Mouse (Mus musculus): ENCODE measurements around the gene Elob. TPM values are rescaled to one million over a fixed set of nuclear protein-coding genes. Genes with fewer than 3 reads are reported as not detected.

Gene Elob
- polyA plus RNA-seq (2016; fragmentation: Nextera tagmentation; extraction: Ambion mirVana): 1,075 and 1,103 TPM in 2 replicates

DNA sequence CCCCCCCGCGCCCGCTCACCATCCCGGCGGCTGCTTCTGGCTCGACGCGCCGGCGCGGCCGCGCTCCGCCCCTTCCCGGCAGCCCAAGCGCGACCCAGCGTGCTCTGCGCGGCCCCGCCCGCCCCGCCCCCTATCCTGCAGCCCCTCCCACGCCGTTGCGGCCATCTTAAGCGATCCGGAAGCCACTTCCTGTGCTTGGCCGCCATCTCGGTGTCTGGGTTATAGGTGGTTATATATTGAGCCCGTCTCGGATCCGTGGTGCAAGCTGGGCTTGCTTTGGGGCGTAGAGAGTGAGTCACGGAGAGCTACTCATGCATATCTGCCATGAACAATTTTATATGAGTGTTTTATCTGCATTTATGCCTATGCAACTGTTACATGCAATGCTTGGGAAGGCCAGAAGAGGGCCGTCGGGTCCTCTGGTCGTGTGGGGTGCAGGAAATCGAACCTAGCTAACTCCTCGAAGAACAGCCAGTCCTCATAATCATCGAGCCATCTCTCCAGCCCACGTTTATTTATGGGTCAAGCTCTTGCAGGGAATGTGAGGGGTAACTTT, at the start of gene Elob:
TSS of gene Elob (minus strand) at position 73 of the 556 bp plus-strand sequence.
- H3K36me3 ChIP-seq (replicated peaks): peaks cover 34% of the 10 kb centered on the region
- WGBS: 2% methylated on average over 33 of the region's 42 CpGs

DNA sequence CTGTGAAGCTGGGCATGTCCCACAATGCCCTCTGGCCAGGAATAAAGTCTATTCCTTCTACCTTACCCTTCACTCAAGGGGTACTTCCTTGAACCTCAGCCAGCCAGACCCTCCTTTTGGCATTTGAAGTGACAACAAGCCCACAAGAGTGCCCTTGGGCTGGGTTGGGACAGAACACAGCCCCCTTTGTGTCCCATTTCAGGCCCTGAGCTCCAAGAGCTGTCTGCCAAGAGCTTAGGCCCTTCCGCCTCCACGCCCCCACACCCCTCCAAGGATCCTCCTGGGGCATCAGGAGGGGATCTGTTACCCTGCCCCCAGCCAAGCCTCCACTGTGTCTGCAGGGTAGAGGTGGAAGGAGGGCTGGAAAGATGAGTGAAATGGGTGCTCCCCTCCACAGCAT, 48.2 kb upstream of the Elob start:
- Histone ChIP-seq H3K9me3 (no peaks in the 10 kb centered on the region), H3K27ac (replicated peaks) (no peak overlapping the region), H3K27me3 (replicated peaks; ENCODE audit: low read depth, poor library complexity, severe bottlenecking) (no peaks in the 10 kb centered on the region), H3K4me1 (no peaks in the 10 kb centered on the region), H3K36me3 (replicated peaks) (no peaks in the 10 kb centered on the region), H3K4me3 (no peak overlapping the region)
- DNase-seq (ENCODE audit: low spot score): no peak
- WGBS: 80% methylated on average over 2 of the region's 2 CpGs

More for the DNA sequence above, at the start of gene Elob:
- peak within 1 kb of the TSS; percentile 92 for H3K27ac ChIP-seq (replicated peaks)
- H3K27me3 ChIP-seq (replicated peaks; ENCODE audit: low read depth, poor library complexity, severe bottlenecking): peaks cover 27% of the 10 kb centered on the region
- no peaks in the 10 kb centered on the region for H3K9me3 ChIP-seq
- DNase-seq (ENCODE audit: low spot score): peak; percentile 94
- peaks cover 22% of the 10 kb centered on the region for H3K4me1 ChIP-seq
- peak within 1 kb of the TSS; percentile 83 for H3K4me3 ChIP-seq

DNA sequence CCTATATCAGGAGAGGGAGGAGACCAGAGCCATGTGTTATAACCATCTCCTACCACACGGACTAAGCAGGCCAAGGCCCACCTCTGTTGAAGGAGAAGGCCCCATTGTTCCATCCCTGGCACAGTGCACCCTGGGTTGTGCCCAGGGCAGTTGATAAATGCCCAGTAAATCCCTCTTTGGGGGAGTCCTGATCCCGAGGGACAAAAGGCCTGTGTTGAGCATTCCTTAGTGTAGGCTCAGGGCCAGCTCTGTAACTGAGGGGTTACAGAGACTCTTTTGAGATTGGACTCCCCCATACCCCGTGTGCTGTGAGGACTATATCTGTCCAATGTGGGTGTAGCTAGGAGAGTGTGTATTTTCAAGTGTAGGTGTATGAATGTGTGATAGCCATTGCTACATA, 47.8 kb upstream of the Elob start:
- Histone ChIP-seq H3K4me1 (no peaks in the 10 kb centered on the region), H3K9me3 (no peaks in the 10 kb centered on the region), H3K27ac (replicated peaks) (no peak overlapping the region), H3K27me3 (replicated peaks; ENCODE audit: low read depth, poor library complexity, severe bottlenecking) (no peaks in the 10 kb centered on the region), H3K36me3 (replicated peaks) (no peaks in the 10 kb centered on the region), H3K4me3 (no peak overlapping the region)
- WGBS: 50% methylated on average over 3 of the region's 3 CpGs
- no peak for DNase-seq (ENCODE audit: low spot score)

DNA sequence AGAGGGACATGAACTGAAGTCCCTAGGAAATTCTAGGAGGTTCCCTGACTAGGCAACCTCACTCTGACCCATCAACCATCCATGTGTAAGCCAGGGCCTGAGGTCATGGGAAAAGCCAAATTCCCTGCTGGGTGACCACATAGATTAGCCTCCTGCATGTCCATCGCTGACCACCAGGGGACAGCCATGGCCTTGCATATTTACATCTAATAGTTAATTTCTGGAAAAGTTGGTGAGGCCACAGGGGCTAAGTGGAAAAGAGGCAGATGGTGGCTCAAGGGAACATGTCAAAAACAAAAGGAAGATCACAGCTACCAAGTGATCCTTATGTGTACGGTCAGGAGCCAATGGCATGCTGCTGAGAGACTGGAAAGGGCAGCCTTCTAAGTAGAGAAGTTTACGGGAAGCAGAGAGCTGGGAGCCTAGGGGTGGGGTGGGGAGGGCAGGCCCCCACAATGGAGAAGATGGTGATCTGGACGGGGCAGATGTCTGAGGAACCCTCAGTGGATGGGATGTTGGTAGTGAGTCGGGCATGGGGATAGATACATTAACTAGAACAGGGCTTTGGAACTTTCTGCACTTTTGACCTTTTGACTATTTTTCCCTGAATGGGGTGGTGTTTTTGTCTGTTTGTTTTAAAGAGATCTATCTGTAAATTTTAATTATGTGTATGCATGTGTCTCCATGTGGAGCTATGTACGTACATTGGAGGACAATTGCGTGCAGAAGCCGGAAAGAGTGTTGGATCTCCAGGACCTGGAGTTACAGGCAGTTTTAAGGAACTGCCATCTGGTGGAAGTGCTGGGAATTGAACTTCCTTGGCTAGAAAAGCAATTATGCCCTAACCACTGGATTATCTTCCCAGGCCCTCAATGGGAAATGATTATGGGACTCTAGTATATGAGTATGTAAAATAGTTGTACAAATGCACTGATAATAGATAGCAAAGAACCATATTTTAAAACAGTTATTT, 45.2 kb upstream of the Elob start:
- DNase-seq (ENCODE audit: low spot score): peak; percentile 65
- Histone ChIP-seq H3K9me3 (no peaks in the 10 kb centered on the region), H3K4me3 (no peak overlapping the region), H3K27me3 (replicated peaks; ENCODE audit: low read depth, poor library complexity, severe bottlenecking) (no peaks in the 10 kb centered on the region), H3K36me3 (replicated peaks) (no peaks in the 10 kb centered on the region), H3K27ac (replicated peaks) (no peak overlapping the region), H3K4me1 (peaks cover 6% of the 10 kb centered on the region; the same call in 1 of the 2 replicates)
- 52% methylated on average over 8 of the region's 8 CpGs for WGBS

DNA sequence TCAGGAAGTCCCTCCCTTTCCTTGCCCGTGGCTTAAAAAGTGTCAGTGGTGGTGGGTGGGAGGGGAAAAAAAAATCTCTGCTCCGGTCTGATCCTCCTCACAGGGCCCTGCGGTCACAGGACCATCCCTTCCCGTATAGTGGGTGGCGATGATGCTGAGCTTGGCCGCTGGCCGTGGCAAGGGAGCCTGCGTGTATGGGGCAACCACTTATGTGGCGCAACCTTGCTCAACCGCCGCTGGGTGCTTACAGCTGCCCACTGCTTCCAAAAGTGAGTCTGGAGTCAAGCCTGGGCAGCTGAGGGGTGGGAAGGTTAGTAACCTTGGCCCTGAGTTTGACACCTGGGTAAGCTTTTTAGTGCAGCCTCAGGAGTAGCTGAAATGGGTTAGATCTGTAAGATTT, 39.6 kb upstream of the Elob start:
- Histone ChIP-seq H3K27me3 (replicated peaks; ENCODE audit: low read depth, poor library complexity, severe bottlenecking) (no peaks in the 10 kb centered on the region), H3K4me3 (no peak overlapping the region), H3K4me1 (peaks cover 6% of the 10 kb centered on the region; the same call in 1 of the 2 replicates), H3K36me3 (replicated peaks) (no peaks in the 10 kb centered on the region), H3K27ac (replicated peaks) (no peak overlapping the region), H3K9me3 (no peaks in the 10 kb centered on the region)
- no peak for DNase-seq (ENCODE audit: low spot score)
- WGBS: 88% methylated on average over 11 of the region's 11 CpGs

DNA sequence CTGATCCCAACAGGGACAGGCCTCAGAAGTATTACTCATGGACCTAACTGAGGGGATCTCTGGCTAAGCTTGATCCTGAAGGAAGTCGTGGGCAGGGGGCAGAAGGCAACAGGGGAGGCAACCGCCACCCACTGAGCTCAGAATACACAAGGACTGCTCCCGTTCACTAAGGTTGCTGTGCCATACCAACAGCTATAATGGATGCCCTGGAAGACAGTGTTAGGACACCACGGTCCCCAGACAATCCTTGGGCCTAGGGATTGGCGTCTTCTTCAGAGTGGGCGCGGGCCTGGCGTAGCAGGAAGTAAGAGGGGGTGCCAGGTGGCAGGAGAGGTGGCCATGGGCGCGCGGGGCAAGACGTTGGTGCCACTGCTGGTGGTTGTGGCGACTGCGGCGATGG, 38.8 kb upstream of the Elob start, which contains the start of gene Prss21:
TSS of gene Prss21 (plus strand) at position 301 of the 400 bp plus-strand sequence.
- Histone ChIP-seq H3K27me3 (replicated peaks; ENCODE audit: low read depth, poor library complexity, severe bottlenecking) (no peaks in the 10 kb centered on the region), H3K9me3 (no peaks in the 10 kb centered on the region), H3K27ac (replicated peaks) (no peak within 1 kb of the TSS), H3K36me3 (replicated peaks) (no peaks in the 10 kb centered on the region), H3K4me1 (peaks cover 6% of the 10 kb centered on the region; the same call in 1 of the 2 replicates), H3K4me3 (no peak within 1 kb of the TSS)
- 84% methylated on average over 15 of the region's 15 CpGs for WGBS
- no peak for DNase-seq (ENCODE audit: low spot score)

DNA sequence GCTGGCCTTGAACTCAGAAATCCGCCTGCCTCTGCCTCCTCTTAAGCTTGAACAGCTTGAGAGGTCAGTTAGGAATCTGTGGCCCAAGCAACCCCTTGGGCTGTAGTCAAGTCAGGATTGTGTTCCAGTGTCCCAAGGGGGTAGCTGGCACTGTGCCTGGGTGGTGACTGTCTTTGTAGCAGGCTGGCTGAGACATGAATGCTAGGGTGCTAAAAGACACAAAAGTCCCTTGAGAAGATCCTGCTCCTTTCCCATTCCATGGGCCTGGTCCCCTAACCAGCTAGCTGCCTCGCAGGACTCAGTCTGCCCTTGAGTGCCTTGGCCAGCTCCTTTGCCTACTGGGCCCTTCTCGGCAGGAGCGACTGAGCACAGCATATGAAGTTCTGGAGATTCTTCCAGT, 34.0 kb upstream of the Elob start:
- no peak for DNase-seq (ENCODE audit: low spot score)
- Histone ChIP-seq H3K27ac (replicated peaks) (no peak overlapping the region), H3K9me3 (no peaks in the 10 kb centered on the region), H3K27me3 (replicated peaks; ENCODE audit: low read depth, poor library complexity, severe bottlenecking) (no peaks in the 10 kb centered on the region), H3K4me1 (no peaks in the 10 kb centered on the region), H3K4me3 (no peak overlapping the region), H3K36me3 (replicated peaks) (no peaks in the 10 kb centered on the region)
- WGBS: 84% methylated on average over 4 of the region's 4 CpGs

DNA sequence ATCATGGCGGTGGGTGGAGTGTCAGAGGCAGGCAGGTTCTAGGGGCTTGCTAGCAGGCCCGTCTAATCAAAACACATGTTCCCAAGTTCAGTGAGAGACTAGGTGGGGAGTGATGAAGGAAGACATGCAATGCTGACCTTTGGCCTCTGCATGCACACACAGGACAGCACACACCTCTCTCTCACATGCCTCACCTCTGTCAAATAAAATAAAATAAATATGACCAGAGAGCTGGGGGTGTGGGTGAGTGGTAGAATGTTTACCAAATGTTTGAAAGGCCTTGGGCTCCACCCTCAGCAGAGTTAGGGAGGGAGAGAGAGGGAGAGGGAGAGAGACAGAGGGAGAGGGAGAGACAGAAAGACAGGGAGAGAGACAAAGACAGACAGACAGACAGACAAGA, 29.0 kb upstream of the Elob start:
- Histone ChIP-seq H3K27me3 (replicated peaks; ENCODE audit: low read depth, poor library complexity, severe bottlenecking) (no peaks in the 10 kb centered on the region), H3K36me3 (replicated peaks) (no peaks in the 10 kb centered on the region), H3K4me3 (no peak overlapping the region), H3K27ac (replicated peaks) (no peak overlapping the region), H3K4me1 (no peaks in the 10 kb centered on the region), H3K9me3 (no peaks in the 10 kb centered on the region)
- 84% methylated on average over 2 of the region's 2 CpGs for WGBS
- no peak for DNase-seq (ENCODE audit: low spot score)

DNA sequence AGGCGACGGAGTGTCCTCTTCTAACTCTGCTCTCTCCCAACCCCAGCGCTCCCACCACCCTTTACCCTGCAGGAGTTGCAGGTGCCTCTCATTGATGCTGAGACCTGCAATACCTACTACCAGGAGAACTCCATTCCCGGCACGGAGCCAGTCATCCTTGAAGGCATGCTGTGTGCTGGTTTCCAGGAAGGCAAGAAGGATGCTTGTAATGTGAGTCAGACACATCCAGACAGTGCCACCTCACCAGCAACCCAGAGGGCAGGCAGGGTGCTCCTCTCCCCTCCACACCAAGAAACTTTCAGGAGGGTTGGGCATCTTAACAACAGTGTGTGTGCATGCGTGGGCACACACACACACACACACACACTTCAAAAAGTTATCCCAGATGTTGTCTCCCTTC, 28.3 kb upstream of the Elob start:
- no peaks in the 10 kb centered on the region for H3K9me3 ChIP-seq
- no peak for DNase-seq (ENCODE audit: low spot score)

DNA sequence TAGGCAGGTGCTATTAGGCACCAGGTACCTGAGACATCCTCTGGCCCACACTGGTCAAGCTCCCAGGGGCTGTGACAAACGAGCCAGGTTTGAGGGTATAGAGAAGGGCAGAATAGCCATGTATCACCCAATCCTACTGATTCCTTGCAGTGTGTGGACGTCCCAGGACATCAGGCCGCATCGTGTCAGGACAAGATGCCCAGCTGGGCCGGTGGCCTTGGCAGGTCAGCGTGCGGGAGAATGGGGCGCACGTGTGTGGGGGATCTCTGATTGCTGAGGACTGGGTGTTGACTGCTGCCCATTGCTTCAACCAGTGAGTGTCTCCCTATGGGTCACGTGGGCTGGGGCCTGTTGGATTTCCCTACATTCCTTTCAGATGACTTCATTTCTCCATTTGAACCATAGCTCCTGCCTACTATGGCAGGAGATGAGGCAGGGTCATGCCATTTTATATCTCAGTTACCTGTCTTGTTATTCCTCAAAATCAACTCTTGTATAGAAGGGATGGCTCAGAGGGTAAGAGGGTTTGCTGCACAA, 25.4 kb upstream of the Elob start:
- H3K27me3 ChIP-seq (replicated peaks; ENCODE audit: low read depth, poor library complexity, severe bottlenecking): no peaks in the 10 kb centered on the region
- 86% methylated on average over 10 of the region's 10 CpGs for WGBS
- no peaks in the 10 kb centered on the region for H3K36me3 ChIP-seq (replicated peaks)
- no peak overlapping the region for H3K4me3 ChIP-seq
- no peak overlapping the region for H3K27ac ChIP-seq (replicated peaks)
- no peaks in the 10 kb centered on the region for H3K4me1 ChIP-seq
- no peaks in the 10 kb centered on the region for H3K9me3 ChIP-seq
- DNase-seq (ENCODE audit: low spot score): no peak

More for the DNA sequence above, 28.3 kb upstream of the Elob start:
- no peaks in the 10 kb centered on the region for H3K36me3 ChIP-seq (replicated peaks)
- H3K4me1 ChIP-seq: no peaks in the 10 kb centered on the region
- H3K27me3 ChIP-seq (replicated peaks; ENCODE audit: low read depth, poor library complexity, severe bottlenecking): no peaks in the 10 kb centered on the region
- H3K27ac ChIP-seq (replicated peaks): no peak overlapping the region
- 86% methylated on average over 6 of the region's 6 CpGs for WGBS
- H3K4me3 ChIP-seq: no peak overlapping the region

DNA sequence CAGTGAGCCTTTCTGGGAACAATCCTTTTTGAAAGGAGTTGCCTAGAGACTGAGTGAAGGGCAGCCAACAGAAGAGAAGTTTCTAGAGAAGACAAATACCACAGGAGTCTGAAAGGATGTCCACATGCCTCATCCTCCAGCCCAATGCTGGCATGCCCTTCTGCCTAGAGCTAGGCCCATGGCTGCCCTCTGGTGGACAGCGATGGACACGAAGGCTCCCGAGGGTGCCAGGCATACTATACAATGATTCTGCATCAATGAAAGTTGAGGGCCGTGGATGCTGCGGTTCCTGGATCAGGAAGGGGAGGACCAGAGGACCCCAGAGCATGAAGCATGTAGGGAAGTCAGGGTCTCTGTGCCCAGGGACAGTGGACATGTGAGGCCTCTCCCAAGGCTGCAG, 24.4 kb upstream of the Elob start:
- H3K4me1 ChIP-seq: no peaks in the 10 kb centered on the region
- no peak overlapping the region for H3K4me3 ChIP-seq
- H3K36me3 ChIP-seq (replicated peaks): no peaks in the 10 kb centered on the region
- no peaks in the 10 kb centered on the region for H3K9me3 ChIP-seq
- WGBS: 36% methylated on average over 5 of the region's 5 CpGs
- no peaks in the 10 kb centered on the region for H3K27me3 ChIP-seq (replicated peaks; ENCODE audit: low read depth, poor library complexity, severe bottlenecking)
- peak; percentile 60 for DNase-seq (ENCODE audit: low spot score)
- no peak overlapping the region for H3K27ac ChIP-seq (replicated peaks)

DNA sequence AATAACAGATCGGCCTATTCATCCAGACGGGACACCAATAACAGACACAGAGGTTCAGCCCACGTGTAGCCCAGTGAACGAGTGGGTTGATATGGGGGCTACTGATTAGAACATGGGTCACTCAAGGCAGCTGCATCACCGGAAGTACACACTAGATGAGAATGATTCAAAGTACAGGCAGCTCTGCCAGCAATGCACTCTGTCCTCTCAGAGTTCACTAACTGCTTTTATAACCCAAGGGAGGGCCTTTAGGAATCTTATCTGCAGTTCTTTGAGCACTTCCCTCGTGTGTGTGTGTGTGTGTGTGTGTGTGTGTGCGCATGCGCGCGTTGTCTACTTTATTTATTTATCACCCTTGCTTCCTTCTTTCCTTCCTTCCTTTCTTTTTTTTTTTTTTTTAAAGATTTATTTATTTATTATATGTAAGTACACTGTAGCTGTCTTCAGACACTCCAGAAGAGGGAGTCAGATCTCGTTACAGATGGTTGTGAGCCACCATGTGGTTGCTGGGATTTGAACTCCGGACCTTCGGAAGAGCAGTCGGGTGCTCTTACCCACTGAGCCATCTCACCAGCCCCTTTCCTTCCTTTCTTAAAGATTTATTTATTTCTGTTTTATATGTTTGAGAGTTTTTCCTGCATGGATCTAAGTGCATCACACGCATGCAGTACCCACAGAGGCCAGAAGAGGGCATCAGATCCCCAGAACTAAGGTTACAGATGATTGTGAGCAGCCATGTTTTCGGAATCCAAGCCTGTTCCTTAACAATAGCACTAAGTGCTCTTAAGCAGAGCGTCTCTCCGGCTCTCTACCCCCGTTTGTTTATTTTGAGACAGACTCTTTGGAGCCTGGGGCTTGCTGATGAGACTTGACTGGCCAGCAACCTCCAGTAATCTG, 22.2 kb upstream of the Elob start:
- no peak overlapping the region for H3K4me3 ChIP-seq
- no peaks in the 10 kb centered on the region for H3K4me1 ChIP-seq
- no peaks in the 10 kb centered on the region for H3K36me3 ChIP-seq (replicated peaks)
- H3K27ac ChIP-seq (replicated peaks): peak overlapping the region; percentile 57
- no peaks in the 10 kb centered on the region for H3K9me3 ChIP-seq
- peak; percentile 80 for DNase-seq (ENCODE audit: low spot score)
- no peaks in the 10 kb centered on the region; the same call in 1 of the 2 replicates for H3K27me3 ChIP-seq (replicated peaks; ENCODE audit: low read depth, poor library complexity, severe bottlenecking)
- WGBS: 64% methylated on average over 19 of the region's 19 CpGs

Measured in embryonic facial prominence, embryonic 10.5 days (tissue).